Mouse (Mus musculus) limb, embryonic 12.5 days (tissue): ENCODE data around the gene Car2. TPM values are rescaled to one million over a fixed set of nuclear protein-coding genes. Genes with fewer than 3 reads are reported as not detected.
A peak's percentile ranks its signal among the peaks of the same experiment; 100 is the strongest.

Experiments
- ATAC-seq: fragments of 200-750 bp; cut with Nextera tagmentation; 2 replicates; pipeline ENCODE4 v1.8.0; 2017; ENCODE audit warnings: low read depth, moderate TSS enrichment; ENCODE audit not compliant: insufficient number of reproducible peaks, insufficient read depth, low FRiP score, low TSS enrichment
- H3K27ac ChIP-seq: fragments of 300-500 bp; sonication (generic); 2 replicates; pipeline ENCODE4 v1.5.1; 2016; ENCODE audit warnings: mild to moderate bottlenecking, moderate library complexity
- H3K27me3 ChIP-seq: fragments of 300-500 bp; sonication (generic); 2 replicates; pipeline ENCODE4 v1.6.1; 2016; ENCODE audit warnings: mild to moderate bottlenecking, moderate library complexity
- H3K36me3 ChIP-seq: fragments of 300-500 bp; sonication (generic); 2 replicates; pipeline ENCODE4 v1.6.1; 2016; ENCODE audit warnings: mild to moderate bottlenecking, moderate library complexity
- H3K4me1 ChIP-seq: fragments of 300-500 bp; sonication (generic); replicated peaks from 2 replicates; pipeline ENCODE4 v1.6.1; 2016
- H3K4me2 ChIP-seq: fragments of 300-500 bp; sonication (generic); 2 replicates; pipeline ENCODE4 v1.6.1; 2016; ENCODE audit warnings: mild to moderate bottlenecking, moderate library complexity
- H3K4me3 ChIP-seq: fragments of 300-500 bp; sonication (generic); replicated peaks from 2 replicates; pipeline ENCODE4 v1.5.1; 2016; ENCODE audit warnings: mild to moderate bottlenecking
- H3K9ac ChIP-seq: fragments of 300-500 bp; sonication (generic); replicated peaks from 2 replicates; pipeline ENCODE4 v1.6.1; 2016; ENCODE audit warnings: mild to moderate bottlenecking, moderate library complexity
- H3K9me3 ChIP-seq: fragments of 300-500 bp; sonication (generic); 2 replicates; pipeline ENCODE4 v1.6.1; 2016; ENCODE audit warnings: mild to moderate bottlenecking, moderate library complexity
- WGBS: fragments of 180-500 bp; shearing (Covaris S2); methylation state at CpG from one replicate; pipeline ENCODE4 v1.1.7; 2016; 5-methylcytosine and 5-hydroxymethylcytosine counted together
- polyA plus RNA-seq: library from polyadenylated mRNA; unstranded; fragments of >200 nt; fragmentation: Nextera tagmentation; extraction: Ambion mirVana; gene quantifications from 2 replicates; pipeline ENCODE4 v1.2.1, GENCODE M21; 2016

The Car2 gene
- polyA plus RNA-seq, 1 experiment from 2014 or later = 43.8 TPM

DNA sequence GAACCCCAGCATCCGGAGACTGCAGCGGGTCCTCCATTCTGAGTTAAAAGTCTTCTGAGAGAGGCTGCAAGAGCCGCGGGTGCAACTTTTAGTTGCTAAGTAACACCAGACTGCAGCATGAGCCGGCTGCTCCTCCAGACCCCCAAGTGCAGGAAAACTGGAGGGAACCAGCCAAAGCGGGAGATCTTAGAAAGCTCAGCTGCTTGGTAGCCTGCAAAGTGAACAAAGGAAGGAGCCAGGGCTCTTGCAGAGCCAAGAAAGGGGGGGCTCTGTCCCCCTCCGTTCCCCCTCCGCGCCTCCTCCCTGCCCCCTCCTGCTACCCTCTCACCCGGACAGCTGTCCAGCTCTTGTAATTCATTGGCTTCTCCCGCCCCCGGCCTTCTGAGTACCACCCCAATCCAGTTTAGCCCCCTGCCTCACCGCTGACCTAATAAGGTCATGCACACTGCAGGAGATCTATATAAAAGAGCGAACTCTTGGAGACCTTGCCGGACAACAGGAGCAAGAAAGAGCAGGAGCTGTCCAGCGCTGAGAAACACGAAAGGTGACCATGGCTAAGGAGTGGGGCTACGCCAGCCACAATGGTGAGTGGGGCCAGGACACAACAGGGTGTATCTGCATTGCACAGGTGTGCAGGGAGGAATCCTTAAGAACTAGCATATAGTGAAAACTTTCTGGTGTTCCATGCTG lies 22.9 kb upstream of the Car2 start, which contains the start of gene Car3:
Gene Car3 (plus strand): TSS at position 491 of the 690 bp plus-strand sequence.
- H3K36me3 ChIP-seq = no peaks in the 10 kb centered on the region
- peak within 1 kb of the TSS; percentile 46 for H3K9ac ChIP-seq
- ATAC-seq = peak; percentile 84
- H3K4me3 ChIP-seq = peak within 1 kb of the TSS; percentile 35
- H3K4me2 ChIP-seq = peak within 1 kb of the TSS; percentile 78
- H3K9me3 ChIP-seq = no peaks in the 10 kb centered on the region
- no peaks in the 10 kb centered on the region for H3K4me1 ChIP-seq
- H3K27me3 ChIP-seq = no peaks in the 10 kb centered on the region
- no peak within 1 kb of the TSS for H3K27ac ChIP-seq
- WGBS = 2% methylated on average over 18 of the region's 18 CpGs

DNA sequence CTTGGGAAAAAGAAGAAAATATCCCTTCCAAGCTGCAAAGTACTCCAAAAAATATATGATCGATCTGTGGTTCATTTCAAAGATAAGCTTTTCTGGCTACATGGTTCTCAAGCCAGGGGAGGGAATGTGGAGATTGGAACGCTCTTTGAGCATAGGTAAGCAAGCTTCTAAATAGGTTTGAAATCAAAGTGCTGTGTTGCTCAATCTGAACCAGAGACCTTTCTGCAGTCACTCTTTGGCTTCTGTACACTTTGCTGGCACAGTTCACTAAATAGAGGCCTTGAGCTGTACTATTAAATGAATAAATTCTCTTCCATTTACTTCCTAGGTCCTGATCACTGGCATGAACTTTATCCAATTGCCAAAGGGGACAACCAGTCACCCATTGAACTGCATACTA lies 22.2 kb upstream of the Car2 start:
- WGBS = 85% methylated on average over 2 of the region's 2 CpGs
- H3K27me3 ChIP-seq = no peaks in the 10 kb centered on the region

DNA sequence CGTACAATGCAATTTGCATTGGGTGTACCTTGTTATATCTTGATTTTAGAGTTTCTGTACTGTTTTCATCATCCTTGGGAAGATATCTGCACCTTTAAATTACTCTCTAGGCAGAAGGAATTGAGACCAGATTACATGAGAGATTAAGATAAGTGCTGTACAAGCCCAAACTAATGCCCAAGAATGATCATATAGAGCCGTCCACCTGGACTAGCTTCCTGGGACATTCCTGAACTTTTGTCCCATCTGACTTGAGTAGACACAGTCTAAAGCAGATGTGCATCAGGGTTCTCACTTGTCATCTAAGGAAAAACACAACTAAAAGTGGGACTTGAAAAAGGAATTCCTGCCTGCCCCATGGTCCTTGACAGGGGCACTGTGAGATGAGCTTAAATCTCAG lies 20.1 kb upstream of the Car2 start:
- H3K36me3 ChIP-seq = no peaks in the 10 kb centered on the region
- H3K9me3 ChIP-seq = no peaks in the 10 kb centered on the region
- H3K27ac ChIP-seq = no peak overlapping the region
- ATAC-seq = no peak
- no peak overlapping the region for H3K4me2 ChIP-seq
- no peaks in the 10 kb centered on the region for H3K27me3 ChIP-seq
- H3K4me1 ChIP-seq = no peaks in the 10 kb centered on the region
- H3K4me3 ChIP-seq = no peak overlapping the region
- WGBS = 70% methylated on average over 2 of the region's 2 CpGs
- no peak overlapping the region for H3K9ac ChIP-seq

More for the DNA sequence above, 22.2 kb upstream of the Car2 start:
- H3K9me3 ChIP-seq = no peaks in the 10 kb centered on the region
- no peak overlapping the region for H3K27ac ChIP-seq
- H3K36me3 ChIP-seq = no peaks in the 10 kb centered on the region
- no peak overlapping the region for H3K9ac ChIP-seq
- no peak overlapping the region for H3K4me3 ChIP-seq
- ATAC-seq = no peak
- no peak overlapping the region for H3K4me2 ChIP-seq
- no peaks in the 10 kb centered on the region for H3K4me1 ChIP-seq

DNA sequence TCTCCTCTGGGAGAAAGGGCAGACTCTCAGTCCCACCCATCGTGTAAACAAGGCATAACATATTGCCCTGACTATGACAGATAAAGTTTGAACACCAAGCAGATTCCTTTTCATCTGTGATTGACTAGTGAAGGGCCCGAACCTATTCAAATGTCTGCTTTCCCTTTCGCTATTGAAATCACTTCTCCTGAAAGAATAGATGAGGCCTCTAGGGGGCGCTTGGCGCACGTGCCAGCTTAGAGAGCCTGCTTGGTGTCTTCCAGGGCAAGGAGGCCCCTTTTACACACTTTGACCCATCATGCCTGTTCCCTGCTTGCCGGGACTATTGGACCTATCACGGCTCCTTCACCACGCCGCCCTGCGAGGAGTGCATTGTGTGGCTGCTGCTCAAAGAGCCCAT lies 16.3 kb upstream of the Car2 start:
- Histone ChIP-seq H3K4me3 (no peak overlapping the region), H3K9ac (no peak overlapping the region), H3K36me3 (no peaks in the 10 kb centered on the region), H3K4me2 (no peak overlapping the region), H3K27me3 (no peaks in the 10 kb centered on the region), H3K27ac (no peak overlapping the region), H3K4me1 (no peaks in the 10 kb centered on the region), H3K9me3 (no peaks in the 10 kb centered on the region)
- ATAC-seq = no peak
- 31% methylated on average over 11 of the region's 11 CpGs for WGBS

DNA sequence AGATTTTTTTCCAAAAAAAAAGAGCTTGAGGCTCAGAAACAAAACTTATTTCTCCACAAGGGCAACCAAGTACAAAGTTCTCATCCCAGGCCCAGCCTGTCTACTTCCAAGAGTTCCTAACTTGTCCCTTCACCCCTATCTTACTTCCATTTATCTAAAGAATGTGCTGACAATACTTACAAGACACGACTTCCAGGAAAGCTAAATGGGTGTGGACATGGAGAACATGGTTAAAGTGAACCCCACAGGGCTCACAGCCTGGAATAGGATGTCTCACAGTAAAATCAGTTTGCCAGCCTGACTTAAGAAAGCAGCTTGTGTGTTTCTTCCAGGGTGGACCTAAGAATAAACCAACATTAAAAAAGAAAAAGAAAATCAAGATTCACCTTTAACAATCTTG lies 15.5 kb upstream of the Car2 start:
- WGBS = 81% methylated on average over 1 of the region's 1 CpGs
- H3K9me3 ChIP-seq = no peaks in the 10 kb centered on the region
- no peaks in the 10 kb centered on the region for H3K4me1 ChIP-seq

DNA sequence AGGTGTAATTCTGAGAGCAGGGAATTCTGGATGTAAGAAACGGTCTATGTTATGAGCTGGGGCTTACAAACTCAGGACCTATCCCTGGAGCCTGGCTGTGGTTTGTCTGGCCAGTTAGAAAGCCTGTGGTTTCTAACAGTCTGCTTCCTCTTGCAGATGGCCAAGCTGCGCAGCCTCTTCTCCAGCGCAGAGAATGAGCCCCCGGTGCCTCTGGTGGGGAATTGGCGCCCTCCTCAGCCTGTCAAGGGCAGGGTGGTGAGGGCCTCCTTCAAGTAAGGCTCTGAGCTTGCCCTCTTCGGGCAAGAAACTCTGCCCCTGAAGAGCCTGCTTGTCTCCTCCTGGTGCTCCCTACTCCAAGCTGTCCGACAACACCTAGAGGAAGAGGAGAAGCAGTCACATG lies 14.7 kb upstream of the Car2 start:
- H3K9ac ChIP-seq = no peak overlapping the region
- no peak overlapping the region for H3K4me2 ChIP-seq
- H3K27ac ChIP-seq = no peak overlapping the region
- WGBS = 61% methylated on average over 7 of the region's 7 CpGs
- H3K9me3 ChIP-seq = no peaks in the 10 kb centered on the region
- H3K27me3 ChIP-seq = no peaks in the 10 kb centered on the region
- H3K4me1 ChIP-seq = no peaks in the 10 kb centered on the region
- H3K36me3 ChIP-seq = no peaks in the 10 kb centered on the region
- no peak overlapping the region for H3K4me3 ChIP-seq
- ATAC-seq = no peak

More for the DNA sequence above, 15.5 kb upstream of the Car2 start:
- no peak overlapping the region for H3K27ac ChIP-seq
- no peaks in the 10 kb centered on the region for H3K27me3 ChIP-seq
- no peak overlapping the region for H3K9ac ChIP-seq
- no peaks in the 10 kb centered on the region for H3K36me3 ChIP-seq
- H3K4me3 ChIP-seq = no peak overlapping the region
- ATAC-seq = no peak
- H3K4me2 ChIP-seq = no peak overlapping the region

DNA sequence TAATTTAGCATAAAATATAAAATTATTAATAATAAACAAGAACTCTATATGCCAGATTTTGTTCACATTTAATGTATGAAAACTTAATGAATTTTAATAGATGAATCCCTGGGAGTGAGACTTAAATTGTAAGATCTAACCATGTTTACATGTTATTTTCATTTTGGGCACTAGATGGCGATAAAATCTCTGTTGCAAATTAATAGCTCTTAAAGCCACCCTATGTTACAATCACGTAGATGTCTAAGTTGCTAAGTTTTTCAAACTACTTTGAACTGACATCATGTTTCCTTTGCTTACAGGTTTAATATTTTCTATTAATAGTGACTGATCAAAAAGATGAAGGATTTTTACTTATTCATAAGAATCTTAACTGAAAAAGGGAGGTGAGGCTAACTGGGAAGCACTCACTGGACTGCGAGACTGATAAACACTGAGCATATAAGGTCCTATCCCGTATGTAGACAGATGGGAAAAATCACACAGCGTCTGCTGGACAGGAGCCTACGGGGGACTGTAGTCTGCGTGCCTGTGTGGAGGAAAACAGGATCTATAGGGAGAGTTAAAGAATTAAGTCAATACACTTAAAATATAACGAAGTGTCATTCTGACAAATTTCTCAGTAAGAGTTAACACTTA lies 11.6 kb upstream of the Car2 start:
- no peak overlapping the region for H3K4me2 ChIP-seq
- no peaks in the 10 kb centered on the region for H3K9me3 ChIP-seq
- ATAC-seq = no peak
- H3K4me1 ChIP-seq = no peaks in the 10 kb centered on the region
- H3K27me3 ChIP-seq = no peaks in the 10 kb centered on the region
- H3K4me3 ChIP-seq = no peak overlapping the region
- H3K9ac ChIP-seq = no peak overlapping the region
- no peaks in the 10 kb centered on the region for H3K36me3 ChIP-seq
- no peak overlapping the region for H3K27ac ChIP-seq
- 39% methylated on average over 8 of the region's 8 CpGs for WGBS

DNA sequence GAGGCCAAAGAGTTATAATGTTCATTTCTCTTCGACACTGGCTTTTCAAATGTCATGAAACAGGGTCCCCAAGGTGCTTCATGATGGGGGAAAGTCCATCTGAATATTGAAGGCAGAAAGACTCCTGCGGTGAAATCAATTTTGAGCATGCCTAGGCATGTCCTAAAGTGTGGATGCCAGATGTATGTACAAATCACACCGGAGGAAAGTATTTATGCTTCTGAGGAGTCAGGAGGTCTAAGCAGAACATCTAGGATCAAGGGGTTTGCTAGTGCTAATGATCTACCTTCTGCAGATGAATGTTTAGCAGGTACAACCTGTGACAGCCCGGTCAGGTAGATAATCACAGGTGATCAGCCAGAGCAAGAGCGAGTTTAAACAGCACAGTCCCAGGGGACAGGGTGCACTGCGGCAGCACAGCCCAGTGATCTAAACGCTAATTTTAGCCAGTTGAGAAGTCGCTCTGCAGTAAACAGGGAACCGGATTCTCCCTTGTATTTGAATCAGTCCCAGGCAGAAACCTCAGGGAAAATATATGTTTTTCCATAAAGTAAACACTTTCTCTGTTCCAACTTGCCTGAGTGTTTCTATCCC lies 9.7 kb upstream of the Car2 start:
- Histone ChIP-seq H3K9me3 (no peaks in the 10 kb centered on the region), H3K36me3 (no peaks in the 10 kb centered on the region), H3K4me2 (no peak overlapping the region), H3K27me3 (no peaks in the 10 kb centered on the region), H3K4me3 (no peak overlapping the region), H3K4me1 (no peaks in the 10 kb centered on the region), H3K9ac (no peak overlapping the region), H3K27ac (no peak overlapping the region)
- 64% methylated on average over 9 of the region's 9 CpGs for WGBS
- no peak for ATAC-seq

DNA sequence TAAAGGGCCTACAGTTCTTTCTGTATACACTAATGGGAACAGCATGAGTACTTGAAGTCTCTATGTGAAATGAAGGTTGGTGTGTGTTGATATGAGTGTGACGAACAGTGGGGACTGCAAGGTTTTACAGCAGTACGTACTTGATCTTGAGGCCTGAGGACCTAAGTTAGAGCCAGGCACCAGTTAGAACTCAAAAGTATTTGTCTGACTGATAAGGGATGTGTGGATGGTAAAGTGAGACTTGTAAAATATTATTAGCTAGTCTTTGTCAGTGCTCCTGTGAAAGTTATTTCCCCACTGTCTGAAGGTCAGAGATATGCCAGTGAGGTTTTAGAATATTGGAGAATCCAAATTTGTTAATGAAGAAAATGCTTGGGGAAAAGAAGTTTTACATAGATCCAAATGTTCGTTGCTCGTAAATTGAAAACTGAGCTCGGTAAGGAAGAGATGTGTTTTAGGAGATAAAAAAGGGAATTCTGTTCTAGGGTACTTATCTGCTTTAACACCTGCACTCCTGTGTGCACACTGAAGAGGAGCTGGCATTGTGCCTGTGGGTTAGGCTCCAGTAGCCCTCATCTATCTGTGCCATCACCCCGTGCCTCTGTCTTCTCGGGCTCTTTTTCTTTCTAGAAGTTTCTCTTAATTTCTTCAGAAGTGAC lies 8.7 kb upstream of the Car2 start:
- Histone ChIP-seq H3K4me1 (no peaks in the 10 kb centered on the region), H3K9ac (no peak overlapping the region), H3K4me3 (no peak overlapping the region), H3K27ac (no peak overlapping the region), H3K36me3 (no peaks in the 10 kb centered on the region), H3K27me3 (no peaks in the 10 kb centered on the region), H3K9me3 (no peaks in the 10 kb centered on the region), H3K4me2 (no peak overlapping the region)
- no peak for ATAC-seq
- 77% methylated on average over 7 of the region's 7 CpGs for WGBS

DNA sequence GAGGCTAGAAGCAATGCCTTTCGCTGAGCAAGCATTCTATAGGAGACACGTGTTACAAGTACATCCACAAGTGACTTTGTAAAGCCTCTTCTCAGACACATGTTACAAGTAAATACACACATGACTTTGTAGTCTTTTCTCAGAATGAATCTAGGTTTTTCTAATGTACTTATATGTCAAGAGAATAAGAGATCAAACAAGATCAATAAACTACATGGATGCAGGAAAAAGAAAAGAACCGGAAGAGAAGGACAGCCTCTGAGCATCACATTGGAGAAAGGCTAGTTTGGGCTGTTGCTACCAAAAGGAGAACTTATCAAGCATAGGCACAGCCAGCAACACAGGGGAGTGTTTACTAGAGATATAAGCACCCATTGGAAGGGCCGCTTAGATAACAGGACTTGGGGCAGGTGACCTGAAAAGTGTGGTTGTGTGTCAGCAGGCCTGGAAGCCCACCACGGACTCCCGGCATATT lies 7.3 kb upstream of the Car2 start:
- Histone ChIP-seq H3K27ac (no peak overlapping the region), H3K9me3 (no peaks in the 10 kb centered on the region), H3K4me1 (no peaks in the 10 kb centered on the region), H3K36me3 (no peaks in the 10 kb centered on the region), H3K9ac (no peak overlapping the region), H3K27me3 (0 out of 2 replicates have a peak, but pooled peaks cover 7% of the 10 kb centered on the region), H3K4me3 (no peak overlapping the region), H3K4me2 (no peak overlapping the region)
- no peak for ATAC-seq
- WGBS = 92% methylated on average over 6 of the region's 6 CpGs

DNA sequence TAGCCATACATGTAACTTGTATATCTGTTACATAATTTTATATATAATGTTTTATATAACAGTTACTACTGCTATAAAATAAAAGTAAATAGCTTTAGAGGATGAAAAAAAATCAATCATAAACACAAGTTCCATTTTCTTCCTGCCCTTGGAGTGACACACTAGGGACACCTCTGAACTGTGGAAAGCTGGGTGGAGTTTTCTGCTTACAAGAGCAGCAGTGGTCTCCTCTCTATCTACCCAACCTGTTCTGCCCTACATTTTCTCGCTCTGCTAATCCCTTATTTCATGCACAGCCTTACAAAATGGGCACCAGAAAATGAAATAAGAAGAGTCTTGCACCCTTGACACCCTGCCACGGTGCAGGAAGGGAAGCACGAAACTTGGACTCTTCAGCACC lies 6.8 kb upstream of the Car2 start:
- H3K9me3 ChIP-seq = no peaks in the 10 kb centered on the region
- H3K9ac ChIP-seq = no peak overlapping the region
- no peaks in the 10 kb centered on the region for H3K36me3 ChIP-seq
- H3K4me1 ChIP-seq = no peaks in the 10 kb centered on the region
- ATAC-seq = no peak
- 0 out of 2 replicates have a peak, but pooled peaks cover 7% of the 10 kb centered on the region for H3K27me3 ChIP-seq
- 84% methylated on average over 3 of the region's 3 CpGs for WGBS
- no peak overlapping the region for H3K27ac ChIP-seq
- no peak overlapping the region for H3K4me2 ChIP-seq
- H3K4me3 ChIP-seq = no peak overlapping the region
